Mouse (Mus musculus): ENCODE data around the gene Ankrd33b.

GRCm38 (mm10) chr15:31280683-31281082 lies 86.8 kb downstream of the Ankrd33b start:
- TF ChIP-seq POLR2A (IDR thresholded peaks at IDR 0.05; ENCODE audit: extremely low read depth, insufficient read depth, low read length) (no peak), CTCF (IDR thresholded peaks at IDR 0.05; ENCODE audit: low read depth, low read length) (no peak)
